Mouse (Mus musculus): Measurements from ENCODE around the gene Best1.
"Not testable (repeated sequence)": the region's sequence is repeated elsewhere in the genome, so short reads cannot be mapped to it uniquely, and the experiment has no call there.

- TF ChIP-seq CTCF (IDR thresholded peaks at IDR 0.05; ENCODE audit: low read depth); EP300 (optimal IDR thresholded peaks at IDR 0.05): not testable (repeated sequence)
Measured at GRCm38 (mm10) chr19:9974853-9975252, 26.6 kb downstream of the Best1 start.
